Mouse (Mus musculus): ENCODE results near the gene Ap3b1.

GRCm38 (mm10) chr13:94392282-94392681, 33.5 kb downstream of the Ap3b1 start:
- TF ChIP-seq POLR2A (IDR thresholded peaks at IDR 0.05; ENCODE audit: insufficient read depth, low read length): no peak
- TF ChIP-seq EP300 (IDR thresholded peaks at IDR 0.05; ENCODE audit: insufficient read depth, low read depth, low read length): no peak
- no peak for TF ChIP-seq CTCF (IDR thresholded peaks at IDR 0.05; ENCODE audit: low read depth, low read length)
